Mouse (Mus musculus) liver, adult 2 months (tissue): ENCODE data around the gene Rplp2.

Experiments used
- CTCF ChIP-seq: fragments of 200-500 bp; IDR thresholded peaks from 2 replicates; pipeline ENCODE4 v1.5.1; 2011; ENCODE audit warnings: low read depth, low read length, control low read depth
- POLR2A ChIP-seq: fragments of 200-500 bp; IDR thresholded peaks from 2 replicates; pipeline ENCODE4 v1.6.1; 2011; ENCODE audit warnings: low read length, control low read depth; ENCODE audit not compliant: insufficient read depth; ENCODE audit errors: extremely low read depth

DNA sequence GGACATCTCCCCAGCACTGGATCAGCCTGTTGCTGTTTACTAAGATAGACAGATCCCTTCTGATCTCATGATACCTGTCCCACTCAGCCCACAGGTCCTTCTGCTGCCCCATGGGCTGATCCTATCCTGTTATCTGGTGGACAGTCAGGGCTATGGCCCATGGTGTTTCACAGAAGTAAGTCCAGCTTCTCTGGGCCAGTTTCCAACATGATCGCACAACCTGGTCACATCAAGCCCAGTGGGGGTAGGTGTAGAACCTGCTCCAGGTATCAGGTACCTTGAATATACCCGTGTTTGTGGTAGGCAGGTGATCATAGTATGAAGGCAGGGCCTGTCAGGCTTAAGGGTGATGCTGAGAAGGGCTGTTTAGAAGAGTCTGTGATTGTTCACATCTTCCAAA is 48.2 kb downstream of the Rplp2 start:
- TF ChIP-seq CTCF (no peak), POLR2A (no peak)
